Mouse (Mus musculus) thymus, adult 18-20 months (tissue): Measurements from ENCODE around the gene Hoxd8.

Source experiments
- DNase-seq, 2 experiments: peaks; one replicate each; pipeline ENCODE4 v3.0.0; 2022; ENCODE audit warnings: mixed read lengths in 2 of 2

Gene Hoxd8

DNA sequence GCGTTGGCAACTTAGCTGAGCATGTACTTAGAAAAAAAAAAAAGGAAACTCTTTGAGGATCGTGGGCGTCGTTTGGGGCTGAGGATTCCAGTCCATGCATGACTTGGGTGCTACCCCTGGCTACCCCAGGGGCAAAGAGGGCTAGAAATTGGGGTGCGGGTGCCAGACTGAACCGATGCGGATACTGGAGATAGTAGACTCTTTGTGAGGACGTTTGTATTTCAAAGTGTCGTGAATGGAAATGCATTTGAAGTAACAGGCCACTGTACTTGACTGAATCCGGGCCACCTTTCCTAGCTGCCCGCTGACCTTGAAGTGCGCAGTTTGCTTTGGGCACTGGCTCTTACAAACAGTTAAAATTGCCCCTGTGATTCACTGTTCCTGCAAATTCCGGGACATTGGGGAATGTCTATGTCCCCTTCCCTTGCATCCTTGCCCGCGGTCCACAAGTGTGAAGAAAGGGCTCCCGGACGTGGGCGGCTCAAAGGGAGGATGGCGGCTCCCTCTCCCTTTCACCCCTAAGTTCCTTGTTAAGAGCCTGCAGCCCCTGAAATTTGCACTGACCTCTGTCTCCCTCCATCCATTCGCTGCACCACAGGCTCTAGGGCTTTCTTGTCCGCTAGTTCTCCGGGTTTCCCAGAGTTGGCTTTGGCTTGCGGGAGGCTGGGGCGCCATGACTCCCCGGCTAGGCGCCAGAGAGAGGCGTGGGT, 17.3 kb upstream of the Hoxd8 start:
- no peak for DNase-seq

GRCm38 (mm10) chr2:74687698-74688555, 16.5 kb upstream of the Hoxd8 start:
- no peak for DNase-seq

GRCm38 (mm10) chr2:74688795-74689573, 15.4 kb upstream of the Hoxd8 start:
- no peak for DNase-seq

DNA sequence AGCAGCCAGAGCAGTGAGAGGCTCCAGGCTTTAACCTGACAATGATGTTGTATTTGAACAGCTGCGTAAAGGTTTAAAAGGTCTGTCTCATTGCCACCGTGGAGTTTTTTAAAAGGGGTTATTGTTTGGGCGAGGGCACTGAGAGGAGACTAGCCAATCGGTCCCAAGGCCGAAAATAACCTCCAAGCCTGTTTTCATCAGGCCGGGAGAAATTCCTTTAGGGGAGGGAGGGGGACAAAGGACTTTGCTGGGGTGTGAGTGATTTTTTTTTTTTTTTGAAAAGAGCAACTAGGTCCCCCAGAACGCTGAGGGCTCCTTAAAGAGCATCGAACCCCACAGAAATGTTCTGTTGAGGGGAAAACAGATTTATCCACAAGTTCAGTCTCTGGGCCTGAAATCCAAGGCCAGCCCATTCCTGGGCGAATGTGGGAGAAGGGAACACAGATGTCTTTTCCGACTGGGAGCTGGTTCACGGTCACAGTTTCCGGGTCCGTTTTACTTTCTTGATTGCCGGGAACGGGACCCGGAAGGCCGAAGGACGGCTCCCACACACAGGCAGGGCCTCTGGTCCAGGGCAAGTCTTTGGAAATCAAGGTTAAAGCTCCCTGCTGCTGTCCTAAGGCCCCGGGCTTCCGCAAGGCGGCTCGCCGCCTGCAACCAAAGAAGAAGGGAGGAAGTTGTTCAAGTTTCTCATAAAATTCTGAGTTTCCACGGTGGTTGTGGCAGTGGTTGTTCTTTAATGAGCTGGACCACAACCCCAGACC, 14.7 kb upstream of the Hoxd8 start:
- no peak for DNase-seq

DNA sequence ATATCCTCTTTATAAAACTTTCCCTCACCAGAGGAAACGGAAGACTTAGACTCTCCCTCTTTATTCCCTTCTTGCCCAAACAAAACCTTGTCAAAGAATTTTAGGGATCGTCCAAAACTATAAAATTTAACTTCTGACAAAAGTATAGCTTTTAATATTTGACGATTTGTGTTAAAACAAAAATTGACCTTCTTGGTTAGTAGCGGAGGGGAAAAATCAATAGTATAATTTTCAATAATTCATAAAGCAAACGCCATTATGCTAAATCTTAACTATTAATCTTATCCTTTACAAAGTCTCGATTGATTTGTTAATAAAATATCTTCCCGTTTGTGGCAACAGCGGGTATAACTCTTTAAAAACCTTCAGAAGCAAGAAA, 14.1 kb upstream of the Hoxd8 start:
- DNase-seq: no peak

DNA sequence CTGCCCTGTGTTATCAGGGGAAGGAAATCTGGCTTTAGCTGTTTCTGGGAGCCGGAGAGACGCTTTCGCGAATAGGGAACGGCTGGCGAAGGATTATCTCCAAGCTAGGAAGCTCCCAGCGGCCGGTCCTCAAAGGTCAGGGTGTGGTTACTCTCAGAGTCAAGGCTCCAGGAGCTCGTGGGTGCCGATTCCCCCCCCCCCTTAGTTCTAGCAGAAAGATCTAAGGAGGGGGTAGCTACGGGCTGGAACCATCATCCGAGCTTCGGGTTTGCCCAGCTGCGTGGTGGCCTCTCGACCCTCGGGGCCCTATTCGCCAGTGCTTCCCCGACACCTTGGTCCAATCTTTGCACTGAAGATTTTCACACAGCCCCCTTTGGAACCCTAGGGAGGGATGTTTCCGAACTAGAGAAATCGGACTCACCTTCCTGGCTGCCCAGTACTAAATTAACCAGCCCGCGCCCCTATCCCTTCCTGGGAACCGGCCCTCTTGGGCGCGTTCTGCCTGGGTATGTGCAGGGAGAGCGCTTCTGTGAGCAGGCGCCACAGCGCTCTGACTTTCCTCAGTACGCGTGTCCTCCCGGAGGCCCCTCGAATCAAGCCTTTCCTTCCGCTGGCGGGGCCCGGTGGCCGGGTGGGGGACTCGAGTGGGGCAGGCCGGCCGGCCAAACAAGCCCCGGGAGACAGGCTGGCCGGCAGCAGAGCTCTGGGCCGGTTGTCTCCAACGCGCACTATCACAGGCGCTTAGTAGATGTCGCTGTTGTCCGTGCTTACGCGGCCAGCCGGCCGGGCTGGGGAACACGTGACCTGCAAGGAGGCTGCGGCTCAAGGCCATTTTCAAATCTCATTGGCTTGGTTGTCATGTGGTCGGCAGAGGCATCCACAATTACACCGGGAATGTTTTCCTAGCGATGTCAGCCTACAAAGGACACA, 13.1 kb upstream of the Hoxd8 start, which contains the start of gene Hoxd10:
Gene Hoxd10, plus strand, starts transcription at position 903 of the 930 bp plus-strand sequence.
- DNase-seq: no peak

DNA sequence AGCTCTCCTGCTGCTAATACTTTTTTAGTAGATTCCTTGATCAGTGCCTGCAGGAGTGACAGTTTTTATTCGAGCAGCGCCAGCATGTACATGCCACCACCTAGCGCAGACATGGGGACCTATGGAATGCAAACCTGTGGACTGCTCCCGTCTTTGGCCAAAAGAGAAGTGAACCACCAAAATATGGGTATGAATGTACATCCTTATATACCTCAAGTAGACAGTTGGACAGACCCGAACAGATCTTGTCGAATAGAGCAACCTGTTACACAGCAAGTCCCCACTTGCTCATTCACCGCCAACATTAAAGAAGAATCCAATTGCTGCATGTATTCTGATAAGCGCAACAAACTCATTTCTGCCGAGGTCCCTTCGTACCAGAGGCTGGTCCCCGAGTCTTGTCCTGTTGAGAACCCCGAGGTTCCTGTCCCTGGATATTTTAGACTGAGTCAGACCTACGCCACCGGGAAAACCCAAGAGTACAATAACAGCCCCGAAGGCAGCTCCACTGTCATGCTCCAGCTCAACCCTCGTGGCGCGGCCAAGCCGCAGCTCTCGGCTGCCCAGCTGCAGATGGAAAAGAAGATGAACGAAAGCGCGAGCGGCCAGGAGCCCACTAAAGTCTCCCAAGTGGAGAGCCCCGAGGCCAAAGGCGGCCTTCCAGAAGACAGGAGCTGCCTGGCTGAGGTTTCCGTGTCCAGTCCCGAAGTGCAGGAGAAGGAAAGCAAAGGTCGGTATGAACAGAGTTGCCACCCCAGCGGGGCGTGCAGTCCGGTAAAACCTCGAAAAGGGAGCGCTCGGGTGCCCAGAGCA, 12.2 kb upstream of the Hoxd8 start:
- no peak for DNase-seq

DNA sequence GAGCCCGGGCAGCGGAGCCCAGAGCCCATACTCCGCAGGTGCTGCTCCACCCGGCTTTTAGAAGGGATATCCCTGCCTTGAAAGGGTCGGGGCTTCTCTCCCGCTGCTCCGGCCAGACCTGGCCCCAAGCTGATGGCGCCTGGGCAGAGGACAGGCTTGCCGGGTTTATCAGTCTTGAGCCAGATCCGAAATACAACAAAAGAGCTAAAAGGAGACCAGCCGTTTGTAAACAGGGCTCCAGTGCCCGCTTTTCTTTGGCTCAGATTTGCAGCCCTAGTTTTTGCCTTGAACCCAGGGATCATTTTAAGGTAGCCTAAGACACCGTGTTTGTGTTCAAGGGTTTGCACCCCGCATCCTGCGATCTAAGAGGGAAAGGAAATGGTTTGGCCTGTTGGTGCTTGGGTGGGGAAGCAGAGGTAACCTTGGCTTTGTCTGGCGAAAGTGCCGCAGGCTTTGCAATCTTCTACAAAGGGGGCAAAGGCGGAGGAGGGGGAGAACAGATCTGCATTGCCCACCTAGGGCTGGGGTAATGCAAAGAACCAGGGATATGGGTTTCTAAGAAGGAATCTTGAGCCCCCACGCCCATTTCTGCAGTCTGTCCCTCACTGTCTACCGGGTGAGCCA, 11.5 kb upstream of the Hoxd8 start:
- DNase-seq: no peak

DNA sequence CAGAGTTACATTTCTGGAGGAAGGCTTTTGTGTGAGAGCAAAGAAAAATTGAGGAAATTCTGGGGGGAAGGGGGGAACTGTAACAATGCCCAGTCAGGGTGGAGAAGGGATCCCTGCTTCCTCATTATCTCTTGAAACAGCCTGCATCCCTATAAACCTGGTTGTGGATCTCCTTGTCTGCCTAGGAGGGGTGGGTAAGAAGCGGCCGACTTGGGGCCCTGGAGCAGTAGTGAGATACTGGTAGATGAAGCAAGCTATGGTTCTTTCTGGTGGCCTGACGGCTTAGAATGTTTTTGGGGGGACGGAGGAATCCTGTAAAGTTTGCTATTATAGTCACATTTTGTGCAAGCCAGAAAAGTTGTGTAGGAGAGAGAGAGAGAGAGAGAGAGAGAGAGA, 11.0 kb upstream of the Hoxd8 start:
- DNase-seq: no peak

DNA sequence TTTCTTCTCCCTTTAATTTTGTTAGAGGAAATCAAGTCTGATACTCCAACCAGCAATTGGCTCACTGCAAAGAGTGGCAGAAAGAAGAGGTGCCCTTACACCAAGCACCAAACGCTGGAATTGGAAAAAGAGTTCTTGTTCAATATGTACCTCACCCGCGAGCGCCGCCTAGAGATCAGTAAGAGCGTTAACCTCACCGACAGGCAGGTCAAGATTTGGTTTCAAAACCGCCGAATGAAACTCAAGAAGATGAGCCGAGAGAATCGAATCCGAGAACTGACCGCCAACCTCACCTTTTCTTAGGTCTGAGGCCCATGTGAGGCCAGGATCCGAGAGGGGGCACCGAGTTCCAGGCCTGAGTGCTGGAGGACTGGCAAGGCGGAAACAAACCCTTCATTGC, 10.3 kb upstream of the Hoxd8 start:
- no peak for DNase-seq

DNA sequence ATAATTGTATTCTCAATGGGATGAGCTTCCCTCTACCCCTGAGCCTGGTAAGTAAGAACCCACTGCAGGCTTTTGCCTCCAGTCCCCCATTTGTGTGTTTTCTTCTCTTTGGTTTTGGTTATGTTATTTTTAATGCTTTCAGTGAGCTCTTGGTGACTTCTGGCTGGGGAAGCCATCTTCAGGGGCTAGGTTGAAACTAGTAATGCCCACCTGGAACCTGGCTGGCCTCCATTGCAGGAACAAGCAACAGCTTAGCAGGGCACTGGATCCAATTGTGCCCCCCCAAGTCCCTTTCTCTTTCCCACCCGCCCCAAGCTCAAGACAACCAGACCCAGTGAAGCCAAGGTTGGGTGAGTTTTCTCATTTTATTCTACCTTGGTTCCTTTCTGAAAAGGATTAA, 9.0 kb upstream of the Hoxd8 start:
- DNase-seq: no peak

DNA sequence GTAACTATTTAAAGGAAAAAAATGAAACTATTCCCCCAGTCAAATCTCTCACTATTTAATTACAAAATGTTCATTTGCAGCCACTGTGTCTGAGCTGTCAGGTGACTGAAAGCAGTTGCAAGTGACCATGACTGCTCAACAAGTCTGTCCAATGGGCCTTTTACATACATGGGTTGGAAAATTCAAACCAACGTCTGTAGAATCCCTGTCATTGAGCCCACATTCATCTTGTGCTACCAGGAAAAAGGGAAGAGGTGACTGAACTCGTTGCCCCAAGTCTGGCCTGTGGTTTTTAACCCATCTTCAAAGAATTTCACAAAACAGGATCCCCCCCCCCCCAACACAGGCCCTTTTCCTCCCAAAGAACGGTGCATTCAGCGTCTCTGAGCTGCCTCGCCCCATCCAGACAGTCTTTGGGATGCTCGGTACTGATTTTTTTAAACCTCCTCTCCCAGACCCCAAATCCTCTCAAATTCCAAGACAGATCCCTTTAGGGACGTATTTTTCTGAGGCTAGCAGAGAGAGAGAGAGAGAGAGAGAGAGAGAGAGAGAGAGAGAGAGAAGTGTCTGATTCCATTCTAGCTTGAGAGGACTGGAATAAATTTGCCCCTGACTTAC, 8.5 kb upstream of the Hoxd8 start:
- DNase-seq: no peak

DNA sequence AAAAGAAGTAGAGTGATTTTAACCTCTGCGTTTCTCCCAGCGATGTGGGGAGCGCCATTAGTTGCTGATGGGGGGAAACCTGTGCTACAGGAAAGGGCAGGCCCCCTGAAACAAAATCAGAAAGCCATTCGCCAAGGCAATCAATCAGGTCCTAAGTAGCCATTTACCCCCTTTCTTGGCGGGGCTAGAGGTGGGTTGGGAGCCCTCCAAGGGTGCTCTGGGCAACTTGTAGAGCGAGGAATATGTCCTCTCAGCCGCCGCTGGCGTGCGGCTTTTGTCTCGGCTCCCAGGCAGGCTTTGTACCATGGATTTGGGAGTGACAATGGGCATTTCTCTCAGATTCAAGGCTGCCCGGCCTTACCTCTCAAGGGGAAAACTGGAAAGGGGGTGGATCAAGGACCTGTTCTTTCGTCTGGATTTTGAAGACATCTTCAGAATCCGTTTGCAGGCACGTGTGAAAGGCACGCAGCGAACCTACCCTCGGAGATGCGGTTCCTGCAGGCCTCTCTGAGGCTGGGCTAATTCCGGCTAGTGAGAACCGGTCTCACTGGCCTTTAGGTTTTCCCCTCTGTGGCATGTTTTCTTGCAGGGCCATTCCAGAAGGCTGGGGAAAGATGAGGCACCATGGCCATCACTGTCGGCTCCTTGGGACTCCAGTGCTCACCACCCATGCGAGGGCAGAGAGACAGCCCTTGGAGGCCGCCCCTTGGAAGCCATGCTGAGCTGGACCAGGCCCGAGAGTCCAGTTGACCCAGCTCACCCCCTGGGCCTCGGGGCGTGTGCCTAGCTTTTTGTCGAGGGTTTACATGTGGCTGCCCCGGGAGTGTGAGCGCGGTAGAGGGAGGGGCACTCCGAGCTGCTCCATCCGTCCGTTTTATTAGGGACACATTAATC, 7.7 kb upstream of the Hoxd8 start:
- no peak for DNase-seq

DNA sequence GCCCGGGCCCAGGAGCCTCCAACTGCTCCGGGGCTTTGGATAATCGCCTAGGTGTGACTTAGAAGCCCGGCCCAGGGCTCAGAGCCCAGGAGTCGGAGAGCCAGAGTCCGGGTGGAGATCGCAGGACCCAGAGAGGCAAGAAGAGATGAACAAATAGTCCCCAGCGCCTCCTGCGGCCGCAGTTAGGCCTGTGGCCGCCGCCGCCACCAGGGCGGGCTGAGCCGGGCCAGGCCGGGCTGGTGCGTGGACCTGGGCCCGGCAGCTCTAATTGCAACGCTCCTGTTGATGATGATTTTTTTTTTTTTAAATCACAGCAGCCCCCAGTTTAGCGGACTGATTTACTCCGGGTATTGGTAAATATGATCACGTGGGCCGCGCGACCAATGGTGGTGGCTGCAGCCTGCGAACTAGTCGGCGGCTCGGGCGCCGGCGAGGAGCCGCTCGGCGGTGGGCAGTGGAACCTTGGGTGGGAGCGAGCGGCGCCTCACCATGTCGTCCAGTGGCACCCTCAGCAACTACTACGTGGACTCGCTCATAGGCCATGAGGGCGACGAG, 6.8 kb upstream of the Hoxd8 start, which contains the start of gene Hoxd9:
Gene Hoxd9, plus strand, starts transcription at position 161 of the 555 bp plus-strand sequence.
- DNase-seq: no peak

GRCm38 (mm10) chr2:74698201-74699052, 6.0 kb upstream of the Hoxd8 start:
- DNase-seq: no peak

GRCm38 (mm10) chr2:74699053-74699430, 5.4 kb upstream of the Hoxd8 start:
- DNase-seq: no peak
